Mouse (Mus musculus) stomach, embryonic 16.5 days (tissue): Measurements from ENCODE around the gene Amacr. TPM values are rescaled to one million over a fixed set of nuclear protein-coding genes. Genes with fewer than 3 reads are reported as not detected.

Experiments
- ATAC-seq: fragments of 200-750 bp; cut with Nextera tagmentation; 2 replicates; pipeline ENCODE4 v1.8.0; 2017; ENCODE audit warnings: moderate number of reproducible peaks, moderate TSS enrichment; ENCODE audit not compliant: insufficient read depth, low FRiP score
- H3K27ac ChIP-seq: fragments of 300-500 bp; sonication (generic); 2 replicates; pipeline ENCODE4 v1.5.1; 2014; ENCODE audit warnings: low read length
- H3K27me3 ChIP-seq: fragments of 300-500 bp; sonication (generic); 2 replicates; pipeline ENCODE4 v1.6.1; 2014; ENCODE audit warnings: low read length, control low read depth, mixed read lengths; ENCODE audit not compliant: control insufficient read depth, insufficient read depth
- H3K36me3 ChIP-seq: fragments of 300-500 bp; sonication (generic); 2 replicates; pipeline ENCODE4 v1.6.1; 2014; ENCODE audit warnings: low read length; ENCODE audit not compliant: control insufficient read depth, insufficient read depth
- H3K4me1 ChIP-seq: fragments of 300-500 bp; sonication (generic); 2 replicates; pipeline ENCODE4 v1.6.1; 2014; ENCODE audit warnings: low read length, control low read depth, mixed read lengths; ENCODE audit not compliant: control insufficient read depth, insufficient read depth
- H3K4me2 ChIP-seq: fragments of 300-500 bp; sonication (generic); 2 replicates; pipeline ENCODE4 v1.6.1; 2014; ENCODE audit warnings: low read depth, low read length, mixed read lengths
- H3K4me3 ChIP-seq: fragments of 300-500 bp; sonication (generic); replicated peaks from 2 replicates; pipeline ENCODE4 v1.5.1; 2014; ENCODE audit warnings: mild to moderate bottlenecking, low read length
- H3K9ac ChIP-seq: fragments of 300-500 bp; sonication (generic); 2 replicates; pipeline ENCODE4 v1.6.1; 2014; ENCODE audit warnings: low read length
- H3K9me3 ChIP-seq: fragments of 300-500 bp; sonication (generic); replicated peaks from 2 replicates; pipeline ENCODE4 v1.6.1; 2016; ENCODE audit warnings: low read length, control low read depth; ENCODE audit not compliant: control insufficient read depth
- WGBS: fragments of 180-500 bp; shearing (Covaris S2); extraction: QIAGEN DNeasy Blood & Tissue Kit; methylation state at CpG from one replicate; pipeline ENCODE4 v1.1.7; 2014; 5-methylcytosine and 5-hydroxymethylcytosine counted together
- polyA plus RNA-seq: library from polyadenylated mRNA; unstranded; fragments of >200 nt; fragmentation: Nextera tagmentation; extraction: Ambion mirVana; gene quantifications from 2 replicates; pipeline ENCODE4 v1.2.1, GENCODE M21; 2015

The Amacr gene
- polyA plus RNA-seq, 1 experiment from 2014 or later: 17.6 TPM

GRCm38 (mm10) chr15:10954381-10955016, 27.1 kb upstream of the Amacr start:
- 80% methylated on average over 6 of the region's 6 CpGs for WGBS
- no peak for ATAC-seq
- no peaks in the 10 kb centered on the region for H3K36me3 ChIP-seq
- no peak overlapping the region for H3K4me2 ChIP-seq
- H3K27me3 ChIP-seq: no peaks in the 10 kb centered on the region
- no peaks in the 10 kb centered on the region for H3K9me3 ChIP-seq
- no peak overlapping the region for H3K4me3 ChIP-seq
- no peaks in the 10 kb centered on the region for H3K4me1 ChIP-seq
- H3K27ac ChIP-seq: no peak overlapping the region
- H3K9ac ChIP-seq: no peak overlapping the region

GRCm38 (mm10) chr15:10955156-10955555, 26.4 kb upstream of the Amacr start:
- Histone ChIP-seq H3K4me1 (no peaks in the 10 kb centered on the region), H3K36me3 (no peaks in the 10 kb centered on the region), H3K27ac (no peak overlapping the region), H3K9me3 (no peaks in the 10 kb centered on the region), H3K4me3 (no peak overlapping the region), H3K9ac (no peak overlapping the region), H3K4me2 (no peak overlapping the region), H3K27me3 (no peaks in the 10 kb centered on the region)
- ATAC-seq: no peak
- 55% methylated on average over 5 of the region's 5 CpGs for WGBS

GRCm38 (mm10) chr15:10956706-10957105, 24.9 kb upstream of the Amacr start:
- ATAC-seq: no peak
- Histone ChIP-seq H3K27me3 (no peaks in the 10 kb centered on the region), H3K36me3 (no peaks in the 10 kb centered on the region), H3K9me3 (no peaks in the 10 kb centered on the region), H3K4me1 (no peaks in the 10 kb centered on the region), H3K4me3 (no peak overlapping the region), H3K27ac (no peak overlapping the region), H3K4me2 (no peak overlapping the region), H3K9ac (no peak overlapping the region)
- 63% methylated on average over 3 of the region's 3 CpGs for WGBS

- 80% methylated on average over 15 of the region's 15 CpGs for WGBS
- Histone ChIP-seq H3K27ac (no peak overlapping the region), H3K9ac (no peak overlapping the region), H3K4me1 (no peaks in the 10 kb centered on the region), H3K4me3 (no peak overlapping the region), H3K9me3 (no peaks in the 10 kb centered on the region), H3K36me3 (no peaks in the 10 kb centered on the region), H3K4me2 (no peak overlapping the region), H3K27me3 (no peaks in the 10 kb centered on the region)
- ATAC-seq: no peak
Observed at GRCm38 (mm10) chr15:10959277-10960026, 22.1 kb upstream of the Amacr start.

GRCm38 (mm10) chr15:10960267-10960666, 21.3 kb upstream of the Amacr start:
- H3K4me1 ChIP-seq: no peaks in the 10 kb centered on the region
- H3K36me3 ChIP-seq: no peaks in the 10 kb centered on the region
- H3K9ac ChIP-seq: no peak overlapping the region
- H3K9me3 ChIP-seq: no peaks in the 10 kb centered on the region
- WGBS: 91% methylated on average over 5 of the region's 5 CpGs
- H3K27me3 ChIP-seq: no peaks in the 10 kb centered on the region
- no peak overlapping the region for H3K4me2 ChIP-seq
- H3K4me3 ChIP-seq: no peak overlapping the region
- no peak overlapping the region for H3K27ac ChIP-seq
- ATAC-seq: no peak

GRCm38 (mm10) chr15:10962601-10963000, 19.0 kb upstream of the Amacr start:
- whole genome bisulfite sequencing: 63% methylated on average over 2 of the region's 2 CpGs
- Histone ChIP-seq H3K9me3 (no peaks in the 10 kb centered on the region), H3K27me3 (no peaks in the 10 kb centered on the region), H3K9ac (no peak overlapping the region), H3K27ac (no peak overlapping the region), H3K4me2 (no peak overlapping the region), H3K4me1 (no peaks in the 10 kb centered on the region), H3K4me3 (no peak overlapping the region), H3K36me3 (no peaks in the 10 kb centered on the region)
- no peak for ATAC-seq

- no peaks in the 10 kb centered on the region for H3K27me3 ChIP-seq
- 67% methylated on average over 3 of the region's 3 CpGs for WGBS
- no peak for ATAC-seq
Observed at GRCm38 (mm10) chr15:10969439-10969838, 12.1 kb upstream of the Amacr start.

GRCm38 (mm10) chr15:10970777-10971176, 10.8 kb upstream of the Amacr start:
- ATAC-seq: no peak
- Histone ChIP-seq H3K4me1 (no peaks in the 10 kb centered on the region), H3K9ac (no peak overlapping the region), H3K27me3 (no peaks in the 10 kb centered on the region), H3K27ac (no peak overlapping the region), H3K36me3 (no peaks in the 10 kb centered on the region), H3K4me2 (no peak overlapping the region), H3K9me3 (no peaks in the 10 kb centered on the region), H3K4me3 (no peak overlapping the region)
- WGBS: 83% methylated on average over 5 of the region's 5 CpGs

More at GRCm38 (mm10) chr15:10969439-10969838, 12.1 kb upstream of the Amacr start:
- H3K27ac ChIP-seq: no peak overlapping the region
- no peak overlapping the region for H3K4me2 ChIP-seq
- H3K9ac ChIP-seq: no peak overlapping the region
- no peak overlapping the region for H3K4me3 ChIP-seq
- no peaks in the 10 kb centered on the region for H3K9me3 ChIP-seq
- no peaks in the 10 kb centered on the region for H3K4me1 ChIP-seq
- no peaks in the 10 kb centered on the region for H3K36me3 ChIP-seq

- H3K27ac ChIP-seq: no peak overlapping the region
- H3K9me3 ChIP-seq: no peaks in the 10 kb centered on the region
- H3K36me3 ChIP-seq: no peaks in the 10 kb centered on the region
- H3K9ac ChIP-seq: no peak overlapping the region
- H3K27me3 ChIP-seq: no peaks in the 10 kb centered on the region
- H3K4me2 ChIP-seq: no peak overlapping the region
- no peak for ATAC-seq
- 0 out of 2 replicates have a peak, but pooled peaks cover 6% of the 10 kb centered on the region for H3K4me1 ChIP-seq
- H3K4me3 ChIP-seq: no peak overlapping the region
Observed at GRCm38 (mm10) chr15:10977151-10977550, 4.4 kb upstream of the Amacr start.
